Mouse (Mus musculus) neural tube, embryonic 11.5 days (tissue): ENCODE results near the gene Ift43. TPM values are rescaled to one million over a fixed set of nuclear protein-coding genes. Genes with fewer than 3 reads are reported as not detected.

Source experiments
- ATAC-seq: fragments of 200-750 bp; cut with Nextera tagmentation; 2 replicates; pipeline ENCODE4 v1.8.0; 2017; ENCODE audit warnings: moderate number of reproducible peaks, mild to moderate bottlenecking, moderate TSS enrichment, moderate library complexity; ENCODE audit not compliant: insufficient read depth, low FRiP score, low TSS enrichment
- DNase-seq: peaks from one replicate; pipeline ENCODE4 v3.0.0-alpha.2; 2015; ENCODE audit warnings: low spot score
- H3K27ac ChIP-seq: fragments of 300-500 bp; sonication (generic); 2 replicates; pipeline ENCODE4 v1.5.1; 2014; ENCODE audit warnings: low read depth, mild to moderate bottlenecking, low read length
- H3K27me3 ChIP-seq: fragments of 300-500 bp; sonication (generic); 2 replicates; pipeline ENCODE4 v1.6.1; 2014; ENCODE audit warnings: mild to moderate bottlenecking, low read length, mixed read lengths; ENCODE audit not compliant: control insufficient read depth, insufficient read depth
- H3K36me3 ChIP-seq: fragments of 300-500 bp; sonication (generic); 2 replicates; pipeline ENCODE4 v1.6.1; 2014; ENCODE audit warnings: mild to moderate bottlenecking, low read length, moderate library complexity, mixed read lengths; ENCODE audit not compliant: control insufficient read depth, insufficient read depth
- H3K4me1 ChIP-seq: fragments of 300-500 bp; sonication (generic); 2 replicates; pipeline ENCODE4 v1.6.1; 2014; ENCODE audit warnings: low read length, mixed read lengths; ENCODE audit not compliant: control insufficient read depth, insufficient read depth
- H3K4me2 ChIP-seq: fragments of 300-500 bp; sonication (generic); 2 replicates; pipeline ENCODE4 v1.6.1; 2014; ENCODE audit warnings: low read depth, mild to moderate bottlenecking, moderate library complexity
- H3K4me3 ChIP-seq: fragments of 300-500 bp; sonication (generic); 2 replicates; pipeline ENCODE4 v1.5.1; 2014; ENCODE audit warnings: low read depth, low read length
- H3K9ac ChIP-seq: fragments of 300-500 bp; sonication (generic); 2 replicates; pipeline ENCODE4 v1.6.1; 2014; ENCODE audit warnings: mild to moderate bottlenecking, low read length
- H3K9me3 ChIP-seq: fragments of 300-500 bp; sonication (generic); 2 replicates; pipeline ENCODE4 v1.6.1; 2016; ENCODE audit warnings: low read length; ENCODE audit not compliant: control insufficient read depth
- WGBS: fragments of 180-500 bp; shearing (Covaris S2); extraction: QIAGEN DNeasy Blood & Tissue Kit; methylation state at CpG from one replicate; pipeline ENCODE4 v1.1.7; 2014; 5-methylcytosine and 5-hydroxymethylcytosine counted together
- polyA plus RNA-seq: library from polyadenylated mRNA; unstranded; fragments of >200 nt; fragmentation: Nextera tagmentation; extraction: Ambion mirVana; gene quantifications from 2 replicates; pipeline ENCODE4 v1.2.1, GENCODE M21; 2014

Gene Ift43
- polyA plus RNA-seq, 1 experiment from 2014 or later: 88.1 TPM

GRCm38 (mm10) chr12:86146246-86146645, 63.9 kb downstream of the Ift43 start:
- WGBS: 92% methylated on average over 3 of the region's 3 CpGs

GRCm38 (mm10) chr12:86148271-86148670, 65.9 kb downstream of the Ift43 start:
- ATAC-seq (no peak), DNase-seq (no peak)
- Histone ChIP-seq H3K36me3 (no peaks in the 10 kb centered on the region), H3K9ac (no peak overlapping the region), H3K9me3 (no peaks in the 10 kb centered on the region), H3K4me1 (no peaks in the 10 kb centered on the region), H3K4me2 (no peak overlapping the region), H3K27ac (no peak overlapping the region), H3K27me3 (no peaks in the 10 kb centered on the region), H3K4me3 (no peak overlapping the region)
- 92% methylated on average over 6 of the region's 6 CpGs for WGBS

More at GRCm38 (mm10) chr12:86146246-86146645, 63.9 kb downstream of the Ift43 start:
- ATAC-seq: no peak
- H3K36me3 ChIP-seq: no peaks in the 10 kb centered on the region
- no peaks in the 10 kb centered on the region for H3K9me3 ChIP-seq
- no peak overlapping the region for H3K4me2 ChIP-seq
- no peak overlapping the region for H3K27ac ChIP-seq
- no peak overlapping the region for H3K9ac ChIP-seq
- H3K4me3 ChIP-seq: no peak overlapping the region
- no peak for DNase-seq
- no peaks in the 10 kb centered on the region for H3K27me3 ChIP-seq
- no peaks in the 10 kb centered on the region for H3K4me1 ChIP-seq

GRCm38 (mm10) chr12:86149087-86149486, 66.7 kb downstream of the Ift43 start:
- Histone ChIP-seq H3K4me2 (no peak overlapping the region), H3K4me1 (no peaks in the 10 kb centered on the region), H3K36me3 (no peaks in the 10 kb centered on the region), H3K27ac (no peak overlapping the region), H3K9me3 (no peaks in the 10 kb centered on the region), H3K27me3 (no peaks in the 10 kb centered on the region), H3K9ac (no peak overlapping the region), H3K4me3 (no peak overlapping the region)
- no peak for DNase-seq
- no peak for ATAC-seq
- WGBS: 90% methylated on average over 6 of the region's 6 CpGs

- Histone ChIP-seq H3K4me2 (no peak overlapping the region), H3K27ac (no peak overlapping the region), H3K36me3 (no peaks in the 10 kb centered on the region), H3K9me3 (no peaks in the 10 kb centered on the region), H3K4me3 (no peak overlapping the region), H3K4me1 (no peaks in the 10 kb centered on the region), H3K9ac (no peak overlapping the region), H3K27me3 (no peaks in the 10 kb centered on the region)
- 80% methylated on average over 12 of the region's 12 CpGs for WGBS
- no peak for ATAC-seq
- DNase-seq: no peak
These were observed 69.6 kb downstream of the Ift43 start for GRCm38 (mm10) chr12:86151941-86152340.

GRCm38 (mm10) chr12:86153213-86153957, 71.0 kb downstream of the Ift43 start:
- WGBS: 80% methylated on average over 12 of the region's 12 CpGs
- ATAC-seq: no peak

GRCm38 (mm10) chr12:86155176-86155575, 72.8 kb downstream of the Ift43 start:
- no peak overlapping the region for H3K9ac ChIP-seq
- no peak overlapping the region for H3K4me2 ChIP-seq
- no peaks in the 10 kb centered on the region for H3K27me3 ChIP-seq
- H3K9me3 ChIP-seq: no peaks in the 10 kb centered on the region
- H3K36me3 ChIP-seq: no peaks in the 10 kb centered on the region
- no peak for DNase-seq
- ATAC-seq: no peak
- 83% methylated on average over 8 of the region's 8 CpGs for WGBS
- H3K4me3 ChIP-seq: no peak overlapping the region
- H3K4me1 ChIP-seq: 0 out of 2 replicates have a peak, but pooled peaks cover 4% of the 10 kb centered on the region
- H3K27ac ChIP-seq: no peak overlapping the region

More at GRCm38 (mm10) chr12:86153213-86153957, 71.0 kb downstream of the Ift43 start:
- H3K27me3 ChIP-seq: no peaks in the 10 kb centered on the region
- no peak overlapping the region for H3K4me3 ChIP-seq
- no peak overlapping the region for H3K4me2 ChIP-seq
- no peak overlapping the region for H3K27ac ChIP-seq
- no peaks in the 10 kb centered on the region for H3K4me1 ChIP-seq
- no peak overlapping the region for H3K9ac ChIP-seq
- DNase-seq: no peak
- no peaks in the 10 kb centered on the region for H3K36me3 ChIP-seq
- H3K9me3 ChIP-seq: no peaks in the 10 kb centered on the region

- Histone ChIP-seq H3K9me3 (no peaks in the 10 kb centered on the region), H3K9ac (no peak overlapping the region), H3K4me1 (0 out of 2 replicates have a peak, but pooled peaks cover 4% of the 10 kb centered on the region), H3K27ac (no peak overlapping the region), H3K36me3 (no peaks in the 10 kb centered on the region), H3K4me2 (no peak overlapping the region), H3K27me3 (no peaks in the 10 kb centered on the region), H3K4me3 (no peak overlapping the region)
- WGBS: 92% methylated on average over 8 of the region's 8 CpGs
- no peak for DNase-seq
- no peak for ATAC-seq
These were observed 74.8 kb downstream of the Ift43 start for GRCm38 (mm10) chr12:86157166-86157565.

- no peak for ATAC-seq
- WGBS: 31% methylated on average over 8 of the region's 8 CpGs
- Histone ChIP-seq H3K27me3 (no peaks in the 10 kb centered on the region), H3K27ac (no peak overlapping the region), H3K9ac (no peak overlapping the region), H3K36me3 (no peaks in the 10 kb centered on the region), H3K4me2 (no peak overlapping the region), H3K4me1 (peaks cover 7% of the 10 kb centered on the region; the same call in 1 of the 2 replicates), H3K9me3 (no peaks in the 10 kb centered on the region), H3K4me3 (no peak overlapping the region)
- DNase-seq: no peak
These were observed 75.6 kb downstream of the Ift43 start for GRCm38 (mm10) chr12:86157894-86158444.
